Mouse (Mus musculus): Measurements from ENCODE around the gene Ric1.

Ric1 gene

GRCm38 (mm10) chr19:29521637-29522435 is at the start of gene Ric1:
TSS of gene Ric1 (plus strand) at chr19:29522282.
- DNase-seq (ENCODE audit: low spot score in 2 of 2): peak; percentile 68 to 74

- no peak for DNase-seq (ENCODE audit: low spot score in 2 of 2)
Measured at GRCm38 (mm10) chr19:29472424-29472823, 49.7 kb upstream of the Ric1 start.

- DNase-seq (ENCODE audit: low spot score in 2 of 2): no peak
Measured at GRCm38 (mm10) chr19:29472946-29473345, 49.1 kb upstream of the Ric1 start.

- no peak for DNase-seq (ENCODE audit: low spot score in 2 of 2)
Measured at GRCm38 (mm10) chr19:29474803-29475202, 47.3 kb upstream of the Ric1 start.

- DNase-seq (ENCODE audit: low spot score in 2 of 2): no peak
Measured at GRCm38 (mm10) chr19:29475210-29475620, 46.9 kb upstream of the Ric1 start.

GRCm38 (mm10) chr19:29478598-29478997 is 43.5 kb upstream of the Ric1 start:
- DNase-seq (ENCODE audit: low spot score in 2 of 2): no peak

GRCm38 (mm10) chr19:29481578-29481977 is 40.5 kb upstream of the Ric1 start:
- no peak for DNase-seq (ENCODE audit: low spot score in 2 of 2)

- DNase-seq (ENCODE audit: low spot score in 2 of 2): no peak
Measured at GRCm38 (mm10) chr19:29482148-29482547, 39.9 kb upstream of the Ric1 start.

GRCm38 (mm10) chr19:29482637-29483036 is 39.4 kb upstream of the Ric1 start:
- no peak for DNase-seq (ENCODE audit: low spot score in 2 of 2)

- DNase-seq (ENCODE audit: low spot score in 2 of 2): no peak
Measured at GRCm38 (mm10) chr19:29483386-29483785, 38.7 kb upstream of the Ric1 start.

- no peak for DNase-seq (ENCODE audit: low spot score in 2 of 2)
Measured at GRCm38 (mm10) chr19:29484537-29484936, 37.5 kb upstream of the Ric1 start.

- DNase-seq (ENCODE audit: low spot score in 2 of 2): no peak
Measured at GRCm38 (mm10) chr19:29485257-29485948, 36.7 kb upstream of the Ric1 start.

GRCm38 (mm10) chr19:29486545-29487206 is 35.4 kb upstream of the Ric1 start:
- DNase-seq (ENCODE audit: low spot score in 2 of 2): no peak

- no peak for DNase-seq (ENCODE audit: low spot score in 2 of 2)
Measured at GRCm38 (mm10) chr19:29487326-29488072, 34.6 kb upstream of the Ric1 start.

GRCm38 (mm10) chr19:29488073-29488390 is 34.0 kb upstream of the Ric1 start:
- DNase-seq (ENCODE audit: low spot score in 2 of 2): no peak

GRCm38 (mm10) chr19:29488420-29488819 is 33.7 kb upstream of the Ric1 start:
- no peak for DNase-seq (ENCODE audit: low spot score in 2 of 2)

GRCm38 (mm10) chr19:29489785-29490284 is 32.2 kb upstream of the Ric1 start:
- no peak for DNase-seq (ENCODE audit: low spot score in 2 of 2)

- DNase-seq (ENCODE audit: low spot score in 2 of 2): no peak
Measured at GRCm38 (mm10) chr19:29491467-29491866, 30.6 kb upstream of the Ric1 start.

- DNase-seq (ENCODE audit: low spot score in 2 of 2): no peak
Measured at GRCm38 (mm10) chr19:29494454-29494853, 27.6 kb upstream of the Ric1 start.

GRCm38 (mm10) chr19:29496001-29496597 is 26.0 kb upstream of the Ric1 start:
- DNase-seq (ENCODE audit: low spot score in 2 of 2): no peak

- no peak for DNase-seq (ENCODE audit: low spot score in 2 of 2)
Measured at GRCm38 (mm10) chr19:29496786-29497557, 25.1 kb upstream of the Ric1 start.
